Mouse (Mus musculus) heart, adult 2 months (tissue): Measurements from ENCODE around the gene Ep300.
"Not testable (repeated sequence)": the region's sequence is repeated elsewhere in the genome, so short reads cannot be mapped to it uniquely, and the experiment has no call there.

ENCODE experiments used
- CTCF ChIP-seq: fragments of 200-600 bp; IDR thresholded peaks from 2 replicates; pipeline ENCODE4 v1.8.1; 2022; ENCODE audit warnings: antibody characterized with exemption, mild to moderate bottlenecking, moderate library complexity
- EP300 ChIP-seq: fragments of 200-500 bp; IDR thresholded peaks from 2 replicates; pipeline ENCODE4 v1.6.1; 2011; ENCODE audit warnings: low read depth, low read length, control low read depth; ENCODE audit not compliant: insufficient read depth
- POLR2A ChIP-seq: fragments of 200-500 bp; IDR thresholded peaks from 2 replicates; pipeline ENCODE4 v1.6.1; 2011; ENCODE audit warnings: mild to moderate bottlenecking, low read depth, low read length, control low read depth; ENCODE audit not compliant: insufficient read depth

DNA sequence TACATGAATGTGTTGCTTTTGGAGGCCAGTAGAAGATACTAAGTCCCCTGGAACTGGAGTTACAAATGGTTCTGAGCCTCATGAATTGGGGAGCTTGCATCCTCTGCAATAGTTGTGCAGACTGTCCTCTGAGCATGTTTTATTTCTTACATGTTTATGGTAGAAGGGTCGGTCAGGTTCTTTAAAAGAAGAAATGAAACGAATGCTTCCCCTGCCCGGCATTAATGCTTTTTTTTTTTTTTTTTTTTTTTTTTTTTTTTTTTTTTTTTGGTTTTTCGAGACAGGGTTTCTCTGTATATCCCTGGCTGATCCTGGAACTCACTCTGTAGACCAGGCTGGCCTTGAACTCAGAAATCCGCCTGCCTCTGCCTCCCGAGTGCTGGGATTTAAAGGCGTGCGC is 13.6 kb downstream of the Ep300 start:
- not testable (repeated sequence) for TF ChIP-seq POLR2A, CTCF, EP300
